20 mouse cellular contexts compared by ENCODE assay signal in the genomic region with DNA sequence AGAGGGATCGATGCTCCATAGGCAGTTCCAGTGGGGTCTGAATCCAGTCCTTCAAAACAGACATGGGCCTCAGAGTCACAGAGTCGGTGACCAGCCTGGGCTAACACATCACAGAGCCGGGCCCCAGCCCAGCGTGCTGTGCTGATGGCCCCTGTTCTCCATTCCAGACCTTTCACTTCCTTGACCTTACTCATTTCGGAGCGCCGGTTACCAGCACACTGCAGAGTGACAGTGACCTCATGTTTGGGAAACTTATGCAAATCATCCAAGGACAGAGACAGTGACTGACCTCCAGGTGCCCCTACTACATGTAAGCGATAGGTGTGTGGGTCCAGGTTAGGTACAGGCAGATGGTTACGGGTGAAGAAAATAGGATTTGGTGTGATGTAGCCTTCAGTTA. TPM values are rescaled to one million over a fixed set of nuclear protein-coding genes. Genes with fewer than 3 reads are reported as not detected.
"Had no signal": no experiment of that assay in that cellular context is flagged by ENCODE, and none has a peak within 500 bp of the region (broad histone marks: within the 10 kb centered on the region; RNA-seq: fewer than 3 reads in every experiment).

No protein-coding gene starts in this region.

- DNase-seq: liver, postnatal 0 days; lung, adult 2 months; lung, postnatal 14 days; lung, postnatal 36 days; midbrain, embryonic 14.5 days; retina, postnatal 1 day; right cerebral cortex, adult 18-20 months; right cerebral cortex, postnatal 25 days; right cerebral cortex, postnatal 4 days; spleen, adult 18-20 months; thymus, adult 18-20 months; thymus, postnatal 14 days; thymus, postnatal 36 days had no signal

- ATAC-seq: liver, postnatal 0 days; lung, postnatal 0 days had no signal

- H3K4me2 ChIP-seq: liver, embryonic 15.5 days; lung, embryonic 15.5 days; midbrain, embryonic 12.5 days had no signal

- H3K4me3 ChIP-seq: liver, embryonic 15.5 days; lung, embryonic 15.5 days; megakaryocyte, embryonic 14.5 days; midbrain, embryonic 12.5 days had no signal

- H3K9ac ChIP-seq: liver, embryonic 15.5 days; liver, postnatal 0 days; lung, embryonic 15.5 days; midbrain, embryonic 12.5 days had no signal

- H3K27me3 ChIP-seq: lung, embryonic 15.5 days had no signal

- H3K27ac ChIP-seq: liver, embryonic 15.5 days; lung, embryonic 15.5 days; macrophage; midbrain, embryonic 12.5 days had no signal

- H3K9me3 ChIP-seq: liver, embryonic 15.5 days; lung, embryonic 15.5 days; megakaryocyte, embryonic 14.5 days; midbrain, embryonic 12.5 days had no signal

- H3K36me3 ChIP-seq: liver, embryonic 15.5 days; lung, embryonic 15.5 days had no signal

RNA-seq across cellular contexts. Expression of a gene that starts 25.4 kb away (rescaled TPM):
- total RNA-seq: monocyte, adult 5-6 weeks had no signal
- polyA plus RNA-seq: macrophage had no signal

RNA-seq across cellular contexts. Expression of a gene that starts 32.8 kb away (rescaled TPM):
- total RNA-seq: monocyte, adult 5-6 weeks had no signal
